Mouse (Mus musculus) megakaryocyte, embryonic 14.5 days (primary cell): Measurements from ENCODE around the gene Zfp398. TPM values are rescaled to one million over a fixed set of nuclear protein-coding genes. Genes with fewer than 3 reads are reported as not detected.
"Not testable (repeated sequence)": the region's sequence is repeated elsewhere in the genome, so short reads cannot be mapped to it uniquely, and the experiment has no call there.

Source experiments
- H3K27me3 ChIP-seq: replicated peaks from 2 replicates; pipeline ENCODE3; 2012; ENCODE audit warnings: inconsistent platforms
- H3K36me3 ChIP-seq: replicated peaks from 2 replicates; pipeline ENCODE3; 2012; ENCODE audit warnings: low read length, inconsistent platforms, mixed read lengths
- H3K4me1 ChIP-seq: 2 replicates; pipeline ENCODE4 v1.6.1; 2012; ENCODE audit warnings: inconsistent platforms
- H3K4me3 ChIP-seq: replicated peaks from 2 replicates; pipeline ENCODE3; 2012; ENCODE audit warnings: moderate library complexity, mild to moderate bottlenecking, inconsistent platforms
- H3K9me3 ChIP-seq: 2 replicates; pipeline ENCODE4 v1.6.1; 2012; ENCODE audit warnings: inconsistent platforms
- FLI1 ChIP-seq: IDR thresholded peaks from 2 replicates; pipeline ENCODE4 v1.6.1; 2012; ENCODE audit warnings: low read length, inconsistent platforms, mixed read lengths
- GATA1 ChIP-seq: IDR thresholded peaks from 3 replicates; pipeline ENCODE4 v1.6.1; 2012; ENCODE audit warnings: mixed read lengths, low read length, inconsistent platforms, borderline replicate concordance
- polyA plus RNA-seq: library from polyadenylated mRNA; stranded (reverse); fragments of >175 nt; gene quantifications from 2 replicates; pipeline ENCODE4 v1.2.3, GENCODE M21; 2012; ENCODE audit warnings: low replicate concordance; ENCODE audit not compliant: insufficient read depth

The Zfp398 gene
- polyA plus RNA-seq, 1 experiment: 0.58 TPM

DNA sequence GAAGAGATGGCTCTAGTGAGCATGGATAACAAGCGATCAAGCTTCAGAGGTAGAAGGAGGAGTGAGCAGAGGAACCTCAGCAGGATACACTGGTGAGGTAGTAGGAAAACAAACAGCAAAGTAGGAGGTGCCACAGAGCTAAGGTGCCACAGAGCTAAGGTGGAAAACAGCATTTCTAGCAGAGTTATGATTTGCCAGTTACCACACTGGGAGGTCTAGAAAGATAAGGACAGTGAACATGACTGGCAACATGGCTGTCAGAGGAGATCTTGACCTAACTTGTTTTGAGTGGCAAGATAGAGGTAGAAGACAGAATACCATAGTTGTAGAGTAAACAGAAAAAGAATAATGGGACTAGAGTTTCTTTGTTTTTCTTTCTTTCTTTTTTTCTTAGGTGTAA, 6.9 kb downstream of the Zfp398 start:
- H3K36me3 ChIP-seq: peaks cover 35% of the 10 kb centered on the region
- TF ChIP-seq GATA1: no peak
- H3K9me3 ChIP-seq: no peaks in the 10 kb centered on the region
- no peaks in the 10 kb centered on the region for H3K27me3 ChIP-seq
- peaks cover 41% of the 10 kb centered on the region for H3K4me1 ChIP-seq
- no peak overlapping the region for H3K4me3 ChIP-seq

DNA sequence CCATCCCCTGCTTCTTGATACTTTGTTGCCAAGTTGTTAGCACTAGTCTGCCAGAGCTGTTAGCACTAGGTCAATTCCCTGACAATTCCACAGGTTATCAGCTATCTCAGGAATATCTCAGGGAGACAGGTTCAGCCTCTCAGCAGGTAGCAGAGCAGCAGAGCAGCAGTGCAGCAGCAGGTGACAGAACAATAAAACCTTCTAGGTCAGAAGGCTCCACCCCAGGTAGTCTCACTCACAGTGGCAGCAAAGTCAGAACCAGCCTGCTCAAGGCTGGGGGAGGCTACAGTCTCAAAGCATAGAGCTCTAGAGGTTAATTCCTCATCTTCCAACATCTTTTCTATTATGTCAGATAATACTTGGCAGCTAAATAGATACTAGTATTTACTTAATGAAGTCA, 10.3 kb downstream of the Zfp398 start:
- TF ChIP-seq FLI1: no peak
- no peak for TF ChIP-seq GATA1
- H3K4me3 ChIP-seq: no peak overlapping the region
- H3K27me3 ChIP-seq: no peaks in the 10 kb centered on the region
- no peaks in the 10 kb centered on the region for H3K9me3 ChIP-seq
- H3K4me1 ChIP-seq: peaks cover 14% of the 10 kb centered on the region
- peaks cover 25% of the 10 kb centered on the region for H3K36me3 ChIP-seq

DNA sequence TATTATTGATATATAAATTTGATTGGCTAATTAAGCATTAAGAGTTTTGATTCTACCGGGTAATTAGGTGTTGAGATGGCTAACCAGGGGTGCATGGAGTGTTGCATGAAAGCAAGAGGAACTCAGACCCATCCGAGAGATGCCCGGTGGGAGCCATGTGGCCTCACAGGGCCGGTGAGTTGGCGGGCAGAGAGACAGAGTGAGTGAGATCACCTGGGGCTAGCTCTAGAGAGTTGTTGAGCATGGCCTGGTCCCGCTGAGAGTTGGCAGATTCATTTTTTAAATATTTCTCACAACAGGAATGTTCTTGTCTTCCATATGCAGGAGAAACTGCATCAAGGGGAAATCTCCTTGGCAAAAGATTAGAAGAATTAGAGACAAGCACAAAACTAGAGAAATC, 21.8 kb downstream of the Zfp398 start:
- H3K9me3 ChIP-seq: no peaks in the 10 kb centered on the region
- H3K4me1 ChIP-seq: no peaks in the 10 kb centered on the region
- H3K27me3 ChIP-seq: no peaks in the 10 kb centered on the region
- no peak overlapping the region for H3K4me3 ChIP-seq
- TF ChIP-seq GATA1: no peak
- no peak for TF ChIP-seq FLI1
- peaks cover 49% of the 10 kb centered on the region for H3K36me3 ChIP-seq

DNA sequence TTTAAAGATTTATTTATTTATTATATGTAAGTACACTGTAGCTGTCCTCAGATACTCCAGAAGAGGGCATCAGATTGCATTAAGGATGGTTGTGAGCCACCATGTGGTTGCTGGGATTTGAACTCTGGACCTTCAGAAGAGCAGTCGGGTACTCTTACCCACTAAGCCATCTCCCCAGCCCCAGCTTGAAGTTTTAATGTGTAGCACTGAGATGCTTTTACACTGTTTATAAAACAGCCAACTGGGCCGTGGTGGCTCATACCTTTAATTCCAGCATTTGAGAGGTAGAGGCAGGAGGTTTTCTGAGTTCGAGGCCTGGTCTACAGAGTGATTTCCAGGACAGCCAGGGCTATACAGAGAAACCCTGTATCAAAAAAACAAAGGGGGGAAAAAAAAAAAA, 22.3 kb downstream of the Zfp398 start:
- not testable (repeated sequence) for H3K4me3 ChIP-seq, H3K27me3 ChIP-seq, H3K9me3 ChIP-seq, H3K4me1 ChIP-seq
- H3K36me3 ChIP-seq: peaks cover 54% of the 10 kb centered on the region

DNA sequence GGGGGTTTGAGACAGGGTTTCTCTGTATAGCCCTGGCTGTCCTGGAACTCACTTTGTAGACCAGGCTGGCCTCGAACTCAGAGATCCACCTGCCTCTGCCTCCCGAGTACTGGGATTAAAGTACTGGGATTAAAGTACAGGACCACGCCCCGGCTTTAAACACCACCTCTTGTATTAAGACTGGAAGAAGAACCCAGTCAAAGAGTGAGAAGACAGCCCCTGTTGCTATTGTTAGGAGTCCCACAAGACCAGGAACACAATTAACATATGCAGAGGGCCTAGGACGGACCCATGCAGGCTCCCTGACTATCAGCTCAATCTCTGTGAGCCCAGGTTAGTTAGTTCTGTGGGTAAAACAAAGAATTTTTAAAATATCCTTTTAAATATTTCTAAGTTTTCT, 36.8 kb downstream of the Zfp398 start:
- peaks cover 20% of the 10 kb centered on the region for H3K36me3 ChIP-seq
- no peaks in the 10 kb centered on the region for H3K27me3 ChIP-seq
- no peak for TF ChIP-seq FLI1
- TF ChIP-seq GATA1: no peak
- no peaks in the 10 kb centered on the region; the same call in 1 of the 2 replicates for H3K4me1 ChIP-seq
- H3K4me3 ChIP-seq: no peak overlapping the region
- H3K9me3 ChIP-seq: no peaks in the 10 kb centered on the region

DNA sequence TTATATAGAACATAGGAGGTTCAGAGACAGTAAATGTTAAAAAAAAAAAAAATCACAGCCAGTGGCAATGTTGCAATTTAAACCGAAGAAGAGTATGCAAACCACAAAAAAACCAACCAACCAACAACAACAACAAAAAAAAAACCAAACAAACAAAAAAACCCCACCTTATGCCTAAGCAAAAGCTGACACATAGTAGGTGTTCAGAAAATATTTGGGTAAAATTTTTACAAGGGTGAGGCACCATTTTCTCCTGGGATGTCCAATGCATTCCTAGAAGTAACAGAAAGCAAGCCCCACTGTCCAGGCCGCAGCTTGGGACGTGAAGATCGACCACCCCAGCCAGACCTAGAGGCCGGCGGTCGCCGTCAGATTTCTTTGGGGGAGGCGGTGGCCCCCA, 41.6 kb downstream of the Zfp398 start, which contains the start of gene Zfp282:
TSS of gene Zfp282 (plus strand) at position 147 of the 400 bp plus-strand sequence.
- TF ChIP-seq FLI1 (no peak), GATA1 (no peak)
- Histone ChIP-seq H3K4me1 (peaks cover 21% of the 10 kb centered on the region), H3K9me3 (no peaks in the 10 kb centered on the region), H3K27me3 (no peaks in the 10 kb centered on the region), H3K36me3 (peaks cover 24% of the 10 kb centered on the region), H3K4me3 (peak within 1 kb of the TSS; percentile 96)

DNA sequence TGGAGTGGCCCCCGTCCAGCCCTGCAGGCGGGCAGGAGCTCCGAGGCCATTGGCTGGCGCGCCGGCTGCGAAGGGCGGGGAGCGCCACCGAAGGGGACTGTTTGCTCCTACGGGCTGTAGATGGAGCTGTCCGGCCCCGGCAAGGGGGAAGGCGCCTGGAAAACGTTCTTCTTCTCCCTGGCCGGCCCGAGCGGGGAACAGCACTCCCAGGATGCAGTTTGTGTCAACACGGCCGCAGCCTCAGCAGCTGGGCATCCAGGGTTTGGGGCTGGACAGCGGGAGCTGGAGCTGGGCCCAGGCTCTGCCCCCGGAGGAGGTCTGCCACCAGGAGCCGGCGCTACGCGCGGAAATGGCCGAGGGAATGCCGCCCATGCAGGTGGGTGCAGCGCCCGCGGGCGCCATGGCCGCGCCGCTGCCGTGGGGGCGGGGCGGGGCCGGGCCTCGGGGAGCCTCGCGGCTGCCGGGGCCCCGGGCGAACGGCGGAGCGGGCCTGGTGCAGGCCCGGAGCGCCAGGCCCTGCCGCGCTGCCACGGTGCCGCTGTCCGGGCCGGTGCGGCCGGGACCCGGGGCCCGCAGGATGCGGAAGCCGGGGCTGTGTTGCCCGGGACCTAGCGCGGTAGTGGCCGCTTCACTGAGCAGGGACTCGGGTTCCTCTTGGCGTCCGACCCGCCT, 42.1 kb downstream of the Zfp398 start:
- Histone ChIP-seq H3K9me3 (no peaks in the 10 kb centered on the region), H3K36me3 (peaks cover 30% of the 10 kb centered on the region), H3K4me1 (peaks cover 24% of the 10 kb centered on the region), H3K27me3 (no peaks in the 10 kb centered on the region), H3K4me3 (peak overlapping the region; percentile 96)
- TF ChIP-seq FLI1: no peak
- no peak for TF ChIP-seq GATA1

DNA sequence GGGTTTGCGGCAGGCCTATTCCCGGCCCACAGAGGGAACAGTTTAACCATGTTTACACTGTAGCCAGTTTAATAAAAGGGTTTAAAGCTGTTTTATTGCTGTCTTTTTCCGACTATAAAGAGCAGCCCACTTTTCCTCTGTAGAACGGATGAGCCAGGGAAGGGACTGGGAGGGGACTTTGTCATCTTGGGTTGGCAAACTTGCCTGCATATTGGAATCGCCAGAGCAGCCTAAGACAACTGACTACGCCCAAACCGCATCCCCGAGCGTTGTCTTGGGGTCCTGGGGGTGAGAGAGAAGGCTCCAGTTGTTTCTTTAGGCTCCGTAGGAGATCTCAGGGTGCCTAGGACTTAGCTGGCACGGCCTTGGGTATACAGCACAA, 42.7 kb downstream of the Zfp398 start:
- H3K27me3 ChIP-seq: no peaks in the 10 kb centered on the region
- peaks cover 35% of the 10 kb centered on the region for H3K36me3 ChIP-seq
- TF ChIP-seq GATA1: no peak
- no peak for TF ChIP-seq FLI1
- peak overlapping the region; percentile 96 for H3K4me3 ChIP-seq
- H3K9me3 ChIP-seq: no peaks in the 10 kb centered on the region
- H3K4me1 ChIP-seq: peaks cover 24% of the 10 kb centered on the region

DNA sequence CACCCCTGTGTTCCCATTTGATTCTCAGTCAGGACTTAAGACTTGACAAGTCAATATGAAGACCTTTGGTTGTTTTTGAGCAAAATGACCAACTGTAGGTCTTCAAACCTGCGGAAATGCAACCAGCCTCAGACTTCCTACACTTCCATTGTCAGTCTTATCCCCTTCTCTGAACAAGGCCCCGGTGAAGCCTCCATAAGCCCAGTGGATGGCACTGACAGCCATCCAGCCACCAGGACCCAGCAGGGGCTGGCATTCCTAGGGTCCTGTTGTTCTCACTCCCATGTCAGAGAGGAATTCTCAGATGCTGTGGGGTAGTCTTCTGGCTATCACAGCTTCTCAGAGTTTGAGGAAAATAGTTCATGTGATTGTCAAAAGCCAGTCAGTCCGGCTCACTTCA, 43.1 kb downstream of the Zfp398 start:
- peaks cover 39% of the 10 kb centered on the region for H3K36me3 ChIP-seq
- TF ChIP-seq FLI1 (no peak), GATA1 (no peak)
- H3K4me1 ChIP-seq: peaks cover 24% of the 10 kb centered on the region
- H3K9me3 ChIP-seq: no peaks in the 10 kb centered on the region
- peak overlapping the region; percentile 96 for H3K4me3 ChIP-seq
- H3K27me3 ChIP-seq: no peaks in the 10 kb centered on the region

DNA sequence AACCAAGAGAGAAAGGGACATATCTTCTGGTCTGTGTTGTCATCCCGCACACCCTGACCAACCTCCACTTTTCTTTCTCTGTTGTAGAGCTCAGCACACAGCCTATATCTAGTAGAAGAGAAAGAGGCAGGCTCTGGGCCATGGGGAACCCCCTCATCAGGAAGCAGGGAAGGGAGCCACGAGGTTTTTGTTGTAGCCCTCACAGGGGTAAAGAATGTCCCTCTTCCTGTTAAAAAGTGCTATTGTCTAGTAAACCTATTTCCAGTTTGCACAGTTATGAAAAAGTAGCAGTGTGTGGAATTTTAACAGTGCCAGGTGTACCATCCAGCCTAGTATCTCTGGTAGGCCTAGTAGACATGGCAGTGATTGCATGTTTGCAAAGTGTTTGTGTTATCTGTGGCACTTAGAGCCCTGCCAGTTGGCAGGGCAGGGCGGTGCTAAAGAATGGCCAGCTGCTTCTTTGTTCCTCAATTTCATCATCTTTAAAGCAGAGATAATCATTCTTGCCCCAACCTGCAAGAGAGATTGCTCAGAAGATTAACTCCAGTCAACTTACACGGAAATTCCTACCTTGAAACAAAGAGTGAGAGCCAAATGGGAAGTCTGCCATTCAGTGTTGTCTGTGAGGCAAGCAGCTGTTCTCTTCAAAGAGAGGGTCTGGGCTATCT, 43.7 kb downstream of the Zfp398 start:
- peak overlapping the region; percentile 96 for H3K4me3 ChIP-seq

DNA sequence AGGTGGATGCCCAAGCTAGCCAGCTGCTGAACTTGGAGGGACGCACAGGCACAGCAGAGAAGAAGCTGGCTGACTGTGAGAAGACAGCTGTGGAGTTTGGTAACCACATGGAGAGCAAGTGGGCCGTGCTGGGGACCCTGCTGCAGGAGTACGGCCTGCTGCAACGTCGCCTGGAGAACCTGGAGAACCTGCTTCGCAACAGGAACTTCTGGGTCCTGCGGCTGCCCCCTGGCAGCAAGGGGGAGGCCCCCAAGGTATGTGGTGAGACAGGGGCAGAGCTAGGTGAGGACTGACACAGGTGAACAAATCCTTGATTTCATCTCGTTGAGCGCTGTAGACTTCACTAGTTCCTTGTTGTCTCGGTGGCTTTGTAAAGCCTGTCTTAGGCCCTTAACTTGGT, 44.7 kb downstream of the Zfp398 start:
- H3K4me3 ChIP-seq: no peak overlapping the region
- no peaks in the 10 kb centered on the region for H3K9me3 ChIP-seq
- peaks cover 24% of the 10 kb centered on the region for H3K4me1 ChIP-seq
- no peak for TF ChIP-seq GATA1
- no peak for TF ChIP-seq FLI1
- no peaks in the 10 kb centered on the region for H3K27me3 ChIP-seq
- peaks cover 54% of the 10 kb centered on the region for H3K36me3 ChIP-seq

More for the DNA sequence above, 43.7 kb downstream of the Zfp398 start:
- peaks cover 45% of the 10 kb centered on the region for H3K36me3 ChIP-seq
- H3K27me3 ChIP-seq: no peaks in the 10 kb centered on the region
- TF ChIP-seq FLI1: no peak
- TF ChIP-seq GATA1: no peak
- H3K9me3 ChIP-seq: no peaks in the 10 kb centered on the region
- H3K4me1 ChIP-seq: peaks cover 24% of the 10 kb centered on the region
